Mouse (Mus musculus): ENCODE data around the gene Prph2. TPM values are rescaled to one million over a fixed set of nuclear protein-coding genes. Genes with fewer than 3 reads are reported as not detected.

The Prph2 gene
- polyA plus RNA-seq, 1 experiment, result not detected

DNA sequence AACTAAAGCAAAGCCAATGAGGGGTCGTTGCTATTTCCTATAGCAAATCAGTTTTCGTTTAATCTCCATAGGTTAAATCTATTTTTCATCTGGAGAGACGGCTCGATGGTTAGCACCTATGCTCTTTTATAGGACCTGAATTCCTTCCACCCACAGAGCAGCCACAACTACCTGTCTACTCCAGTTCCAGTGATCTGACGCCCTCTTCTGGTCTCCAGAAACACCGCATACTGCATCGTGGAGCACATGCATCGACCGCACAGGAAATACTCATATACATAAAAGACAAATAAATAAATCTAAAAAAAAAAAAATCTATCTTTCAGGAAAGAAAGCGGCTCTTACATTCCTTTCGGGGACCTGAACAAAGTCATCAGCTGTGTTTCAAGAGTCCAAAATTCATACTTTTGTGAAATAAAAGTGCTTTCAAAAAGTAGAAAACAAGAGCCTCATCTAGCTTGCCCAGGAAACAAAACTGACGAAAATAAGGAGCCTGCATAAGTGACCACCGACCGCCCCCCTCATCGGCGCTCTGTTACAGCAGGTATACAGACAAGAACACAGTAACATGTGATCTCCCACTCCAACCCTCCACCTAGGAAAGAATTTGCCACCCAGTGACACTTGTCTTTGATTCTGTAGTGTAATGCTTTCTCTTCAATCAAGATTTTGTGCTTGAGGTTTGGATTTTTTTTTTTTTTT is 21.6 kb upstream of the Prph2 start:
- no peaks in the 10 kb centered on the region for H3K27me3 ChIP-seq (ENCODE audit: control insufficient read depth, insufficient read depth, low read length, poor library complexity, severe bottlenecking)
- peak overlapping the region; percentile 18; the same call in 1 of the 2 replicates for H3K4me3 ChIP-seq (ENCODE audit: low read depth, low read length)
- peak overlapping the region; percentile 84 for H3K9ac ChIP-seq (ENCODE audit: low read depth, poor library complexity, severe bottlenecking)
- peak overlapping the region; percentile 78; the same call in 1 of the 2 replicates for H3K27ac ChIP-seq (ENCODE audit: insufficient read depth, low read length)
- H3K4me1 ChIP-seq (ENCODE audit: control insufficient read depth, insufficient read depth, low read length), result peaks cover 2% of the 10 kb centered on the region
- no peaks in the 10 kb centered on the region for H3K9me3 ChIP-seq (replicated peaks; ENCODE audit: control insufficient read depth, insufficient read depth, low read length, poor library complexity, severe bottlenecking)
- H3K36me3 ChIP-seq (ENCODE audit: control insufficient read depth, insufficient read depth, low read length, poor library complexity, severe bottlenecking), result no peaks in the 10 kb centered on the region
- TF ChIP-seq CTCF (IDR thresholded peaks at IDR 0.05; ENCODE audit: low read depth, low read length) (peak; percentile 78), EP300 (IDR thresholded peaks at IDR 0.05; ENCODE audit: insufficient read depth, low read depth, low read length) (no peak)

- Histone ChIP-seq H3K9ac (ENCODE audit: low read depth, poor library complexity, severe bottlenecking) (peak overlapping the region; percentile 84), H3K4me3 (ENCODE audit: low read depth, low read length) (peak overlapping the region; percentile 95), H3K27me3 (ENCODE audit: control insufficient read depth, insufficient read depth, low read length, poor library complexity, severe bottlenecking) (no peaks in the 10 kb centered on the region), H3K4me1 (ENCODE audit: control insufficient read depth, insufficient read depth, low read length) (peaks cover 4% of the 10 kb centered on the region), H3K36me3 (ENCODE audit: control insufficient read depth, insufficient read depth, low read length, poor library complexity, severe bottlenecking) (no peaks in the 10 kb centered on the region), H3K9me3 (replicated peaks; ENCODE audit: control insufficient read depth, insufficient read depth, low read length, poor library complexity, severe bottlenecking) (no peaks in the 10 kb centered on the region), H3K27ac (ENCODE audit: insufficient read depth, low read length) (peak overlapping the region; percentile 78)
- TF ChIP-seq CTCF (IDR thresholded peaks at IDR 0.05; ENCODE audit: low read depth, low read length) (no peak), POLR2A (IDR thresholded peaks at IDR 0.05; ENCODE audit: insufficient read depth, low read length) (no peak), EP300 (IDR thresholded peaks at IDR 0.05; ENCODE audit: insufficient read depth, low read depth, low read length) (no peak)
These were observed 20.7 kb upstream of the Prph2 start for GRCm38 (mm10) chr17:46889450-46890084.

- peaks cover 4% of the 10 kb centered on the region for H3K4me1 ChIP-seq (ENCODE audit: control insufficient read depth, insufficient read depth, low read length)
- no peaks in the 10 kb centered on the region for H3K9me3 ChIP-seq (replicated peaks; ENCODE audit: control insufficient read depth, insufficient read depth, low read length, poor library complexity, severe bottlenecking)
- H3K36me3 ChIP-seq (ENCODE audit: control insufficient read depth, insufficient read depth, low read length, poor library complexity, severe bottlenecking), result no peaks in the 10 kb centered on the region
- H3K27ac ChIP-seq (ENCODE audit: insufficient read depth, low read length), result peak within 1 kb of the TSS; percentile 78
- TF ChIP-seq POLR2A (IDR thresholded peaks at IDR 0.05; ENCODE audit: insufficient read depth, low read length) (peak; percentile 89), CTCF (IDR thresholded peaks at IDR 0.05; ENCODE audit: low read depth, low read length) (no peak), EP300 (IDR thresholded peaks at IDR 0.05; ENCODE audit: insufficient read depth, low read depth, low read length) (0 out of 2 replicates have a peak, but pooled peaks have one; percentile 11)
- no peaks in the 10 kb centered on the region for H3K27me3 ChIP-seq (ENCODE audit: control insufficient read depth, insufficient read depth, low read length, poor library complexity, severe bottlenecking)
- peak within 1 kb of the TSS; percentile 95 for H3K4me3 ChIP-seq (ENCODE audit: low read depth, low read length)
- H3K9ac ChIP-seq (ENCODE audit: low read depth, poor library complexity, severe bottlenecking), result peak within 1 kb of the TSS; percentile 84
These were observed 20.0 kb upstream of the Prph2 start, which contains the start of gene Tbcc for GRCm38 (mm10) chr17:46890116-46890815. Tbcc (plus strand) TSS chr17:46890684.

DNA sequence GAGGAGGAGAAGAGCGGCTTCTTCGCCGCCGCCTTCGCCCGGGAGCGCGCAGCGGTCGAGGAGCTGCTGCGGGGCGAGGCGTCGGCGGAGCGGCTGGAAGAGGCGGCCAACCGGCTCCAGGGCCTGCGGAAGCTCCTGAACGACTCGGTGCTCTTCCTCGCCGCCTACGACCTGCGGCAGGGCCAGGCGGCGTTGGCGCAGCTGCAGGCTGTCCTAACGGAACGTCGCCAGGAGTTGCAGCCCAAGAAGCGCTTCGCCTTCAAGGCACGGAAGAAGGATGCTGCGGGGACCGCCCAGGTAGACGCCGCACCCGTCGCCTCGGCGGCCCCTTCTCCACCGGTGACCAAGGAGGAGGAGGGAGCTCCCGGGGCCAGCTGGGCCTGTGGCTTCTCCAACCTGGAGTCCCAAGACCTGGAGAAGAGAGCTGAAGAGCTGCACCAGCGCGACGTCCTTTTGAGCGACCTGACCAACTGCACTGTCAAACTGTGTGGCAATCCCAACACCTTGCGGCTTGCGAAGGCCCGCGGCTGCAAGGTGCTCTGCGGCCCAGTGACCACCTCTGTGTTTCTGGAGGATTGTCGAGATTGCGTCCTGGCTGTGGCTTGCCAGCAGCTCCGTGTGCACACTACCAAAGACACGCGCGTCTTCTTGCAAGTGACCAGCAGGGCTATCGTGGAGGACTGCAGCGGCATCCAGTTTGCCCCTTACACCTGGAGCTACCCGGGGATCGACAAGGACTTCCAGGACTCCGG is 19.2 kb upstream of the Prph2 start:
- Histone ChIP-seq H3K27me3 (ENCODE audit: control insufficient read depth, insufficient read depth, low read length, poor library complexity, severe bottlenecking) (no peaks in the 10 kb centered on the region), H3K4me3 (ENCODE audit: low read depth, low read length) (peak overlapping the region; percentile 92), H3K9ac (ENCODE audit: low read depth, poor library complexity, severe bottlenecking) (peak overlapping the region; percentile 76), H3K27ac (ENCODE audit: insufficient read depth, low read length) (no peak overlapping the region), H3K4me1 (ENCODE audit: control insufficient read depth, insufficient read depth, low read length) (peaks cover 2% of the 10 kb centered on the region), H3K36me3 (ENCODE audit: control insufficient read depth, insufficient read depth, low read length, poor library complexity, severe bottlenecking) (no peaks in the 10 kb centered on the region), H3K9me3 (replicated peaks; ENCODE audit: control insufficient read depth, insufficient read depth, low read length, poor library complexity, severe bottlenecking) (no peaks in the 10 kb centered on the region)
- TF ChIP-seq CTCF (IDR thresholded peaks at IDR 0.05; ENCODE audit: low read depth, low read length) (no peak), EP300 (IDR thresholded peaks at IDR 0.05; ENCODE audit: insufficient read depth, low read depth, low read length) (no peak), POLR2A (IDR thresholded peaks at IDR 0.05; ENCODE audit: insufficient read depth, low read length) (no peak)

DNA sequence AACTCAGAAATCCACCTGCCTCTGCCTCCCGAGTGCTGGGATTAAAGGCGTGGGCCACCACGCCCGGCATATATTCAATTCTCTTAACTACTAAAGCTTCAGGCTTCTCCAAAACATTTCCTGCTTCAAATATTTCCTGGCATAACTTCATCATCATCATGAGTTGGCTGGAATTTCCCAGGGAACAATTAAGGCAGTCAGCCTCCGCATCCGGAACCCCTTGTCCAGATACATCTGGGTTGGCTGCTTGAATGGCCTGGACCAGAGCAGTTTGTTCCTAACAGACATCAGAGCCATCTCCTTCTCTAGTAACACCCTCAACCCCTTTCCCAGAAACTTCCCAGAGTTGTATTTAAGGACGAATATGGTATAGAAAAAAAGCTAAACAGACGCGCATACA is 14.8 kb upstream of the Prph2 start:
- TF ChIP-seq EP300 (IDR thresholded peaks at IDR 0.05; ENCODE audit: insufficient read depth, low read depth, low read length), result no peak
- no peak for TF ChIP-seq CTCF (IDR thresholded peaks at IDR 0.05; ENCODE audit: low read depth, low read length)
- TF ChIP-seq POLR2A (IDR thresholded peaks at IDR 0.05; ENCODE audit: insufficient read depth, low read length), result no peak

More for the DNA sequence above, 14.8 kb upstream of the Prph2 start:
- Histone ChIP-seq H3K27me3 (ENCODE audit: control insufficient read depth, insufficient read depth, low read length, poor library complexity, severe bottlenecking) (no peaks in the 10 kb centered on the region), H3K9me3 (replicated peaks; ENCODE audit: control insufficient read depth, insufficient read depth, low read length, poor library complexity, severe bottlenecking) (no peaks in the 10 kb centered on the region), H3K4me1 (ENCODE audit: control insufficient read depth, insufficient read depth, low read length) (peaks cover 2% of the 10 kb centered on the region), H3K9ac (ENCODE audit: low read depth, poor library complexity, severe bottlenecking) (no peak overlapping the region), H3K4me3 (ENCODE audit: low read depth, low read length) (no peak overlapping the region), H3K36me3 (ENCODE audit: control insufficient read depth, insufficient read depth, low read length, poor library complexity, severe bottlenecking) (no peaks in the 10 kb centered on the region), H3K27ac (ENCODE audit: insufficient read depth, low read length) (no peak overlapping the region)
